Mouse (Mus musculus): Measurements from ENCODE around the gene Sp2. TPM values are rescaled to one million over a fixed set of nuclear protein-coding genes. Genes with fewer than 3 reads are reported as not detected.
A peak's percentile ranks its signal among the peaks of the same experiment; 100 is the strongest.

The Sp2 gene
- polyA plus RNA-seq, 1 experiment from 2014 or later = 17.3 TPM

- H3K9ac ChIP-seq = no peak overlapping the region
- H3K4me3 ChIP-seq = no peak overlapping the region
- no peaks in the 10 kb centered on the region for H3K36me3 ChIP-seq
- H3K27me3 ChIP-seq = peaks cover 28% of the 10 kb centered on the region
- ATAC-seq (ENCODE audit: insufficient number of reproducible peaks, insufficient read depth, low FRiP score, low TSS enrichment) = no peak
- H3K4me1 ChIP-seq = peaks cover 27% of the 10 kb centered on the region
- H3K27ac ChIP-seq = peak overlapping the region; percentile 60; the same call in 1 of the 2 replicates
- H3K9me3 ChIP-seq = no peaks in the 10 kb centered on the region
- no peak overlapping the region for H3K4me2 ChIP-seq (replicated peaks)
- WGBS = 21% methylated on average over 8 of the region's 8 CpGs
Measured at GRCm38 (mm10) chr11:96992722-96993311, 10.1 kb upstream of the Sp2 start.

DNA sequence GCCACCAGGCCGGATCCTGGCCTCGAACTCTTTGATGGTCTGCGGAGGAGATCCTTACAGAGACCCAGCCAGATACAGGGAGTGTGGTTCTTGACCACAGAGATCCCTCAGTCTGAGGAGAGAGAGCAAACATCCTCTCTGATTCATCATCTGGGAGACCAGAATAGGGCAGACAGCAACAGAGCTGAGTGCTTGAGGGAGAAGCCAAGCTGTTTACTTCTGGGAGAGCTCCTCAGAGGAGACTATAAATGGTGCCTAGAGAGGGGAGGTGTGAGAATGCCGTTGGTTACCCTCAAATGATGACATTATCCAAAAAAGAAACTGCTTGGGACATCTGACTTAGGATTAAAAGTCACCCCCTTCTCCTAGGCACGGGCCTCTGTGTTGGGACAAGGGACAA is 8.7 kb upstream of the Sp2 start:
- H3K4me2 ChIP-seq (replicated peaks) = no peak overlapping the region
- H3K9me3 ChIP-seq = no peaks in the 10 kb centered on the region
- ATAC-seq (ENCODE audit: insufficient number of reproducible peaks, insufficient read depth, low FRiP score, low TSS enrichment) = no peak
- no peak overlapping the region for H3K9ac ChIP-seq
- peaks cover 21% of the 10 kb centered on the region for H3K4me1 ChIP-seq
- H3K4me3 ChIP-seq = no peak overlapping the region
- peaks cover 26% of the 10 kb centered on the region for H3K27me3 ChIP-seq
- 75% methylated on average over 5 of the region's 5 CpGs for WGBS
- H3K36me3 ChIP-seq = no peaks in the 10 kb centered on the region
- no peak overlapping the region for H3K27ac ChIP-seq

DNA sequence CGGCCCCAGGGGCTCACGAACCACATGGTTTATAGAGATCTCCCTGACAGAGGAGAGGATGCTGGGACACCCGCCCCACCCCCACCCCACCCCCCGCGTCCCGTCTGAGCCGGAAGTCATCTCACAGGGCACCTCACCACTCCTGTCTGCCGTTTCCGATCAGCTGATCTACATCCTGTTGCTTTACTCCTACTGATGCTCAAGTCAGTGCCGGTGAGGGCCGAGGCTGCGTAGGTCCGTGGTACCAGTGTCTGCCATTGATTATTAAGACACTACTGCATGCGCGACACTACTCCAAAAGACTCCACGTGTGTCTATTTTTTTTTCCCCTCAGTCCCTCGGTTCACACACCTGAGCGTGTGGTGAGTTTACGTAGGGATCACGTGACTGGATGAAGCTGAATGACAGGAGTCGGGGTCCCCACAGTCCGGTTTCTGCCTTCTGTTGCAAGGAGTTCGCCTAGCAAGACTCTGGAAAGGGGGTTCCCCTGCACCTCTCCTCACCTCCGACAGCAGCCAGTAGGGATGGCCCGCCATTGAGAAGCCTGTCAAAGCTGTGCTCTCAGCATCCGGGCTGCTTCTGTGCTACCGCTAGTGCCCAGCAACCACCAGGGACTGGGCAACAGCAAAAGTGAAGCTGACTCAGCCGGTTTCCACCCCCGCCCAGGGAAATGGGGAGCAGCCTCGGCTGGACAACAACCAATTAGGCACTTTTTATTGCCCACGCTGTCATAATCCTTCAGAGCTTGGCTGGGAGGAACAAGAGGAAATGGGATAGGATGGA is 5.3 kb upstream of the Sp2 start:
- peak overlapping the region; percentile 57 for H3K4me2 ChIP-seq (replicated peaks)
- H3K4me1 ChIP-seq = peaks cover 12% of the 10 kb centered on the region
- H3K36me3 ChIP-seq = no peaks in the 10 kb centered on the region
- H3K27me3 ChIP-seq = peaks cover 34% of the 10 kb centered on the region
- 4% methylated on average over 30 of the region's 31 CpGs for WGBS
- no peaks in the 10 kb centered on the region for H3K9me3 ChIP-seq
- ATAC-seq (ENCODE audit: insufficient number of reproducible peaks, insufficient read depth, low FRiP score, low TSS enrichment) = no peak
- no peak overlapping the region for H3K27ac ChIP-seq
- H3K9ac ChIP-seq = no peak overlapping the region
- H3K4me3 ChIP-seq = peak overlapping the region; percentile 31

- Histone ChIP-seq H3K36me3 (no peaks in the 10 kb centered on the region), H3K4me1 (peaks cover 11% of the 10 kb centered on the region; the same call in 1 of the 2 replicates), H3K27me3 (peaks cover 37% of the 10 kb centered on the region), H3K9ac (no peak overlapping the region), H3K27ac (no peak overlapping the region), H3K4me2 (replicated peaks) (no peak overlapping the region), H3K9me3 (no peaks in the 10 kb centered on the region), H3K4me3 (no peak overlapping the region)
- ATAC-seq (ENCODE audit: insufficient number of reproducible peaks, insufficient read depth, low FRiP score, low TSS enrichment) = no peak
- 42% methylated on average over 3 of the region's 3 CpGs for WGBS
Measured at GRCm38 (mm10) chr11:96986463-96986862, 3.7 kb upstream of the Sp2 start.

DNA sequence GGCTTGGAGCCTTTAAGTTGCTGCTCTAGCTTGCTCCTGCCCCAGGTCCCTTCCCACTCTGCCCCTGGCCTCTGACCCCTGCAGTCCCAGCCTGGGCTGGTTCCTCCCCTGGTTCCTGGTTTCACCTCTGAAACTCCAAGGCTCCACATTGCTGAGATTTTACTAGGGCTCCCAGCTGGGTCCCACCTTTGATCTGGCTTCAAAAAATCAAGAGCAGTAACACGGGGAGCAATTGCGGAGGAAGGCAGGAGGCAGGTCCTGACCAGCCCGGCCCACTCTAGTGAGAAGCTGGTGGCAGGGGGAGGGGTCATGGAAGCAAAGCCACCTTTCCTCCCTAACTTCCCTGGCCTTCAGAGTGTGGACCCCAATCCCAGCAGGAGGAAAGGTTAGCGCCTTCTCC is 2.1 kb upstream of the Sp2 start:
- Histone ChIP-seq H3K9me3 (no peaks in the 10 kb centered on the region), H3K27me3 (peaks cover 40% of the 10 kb centered on the region), H3K36me3 (no peaks in the 10 kb centered on the region), H3K4me1 (peaks cover 11% of the 10 kb centered on the region; the same call in 1 of the 2 replicates), H3K9ac (no peak overlapping the region), H3K4me3 (no peak overlapping the region), H3K4me2 (replicated peaks) (no peak overlapping the region), H3K27ac (no peak overlapping the region)
- 26% methylated on average over 4 of the region's 4 CpGs for WGBS
- ATAC-seq (ENCODE audit: insufficient number of reproducible peaks, insufficient read depth, low FRiP score, low TSS enrichment) = no peak

DNA sequence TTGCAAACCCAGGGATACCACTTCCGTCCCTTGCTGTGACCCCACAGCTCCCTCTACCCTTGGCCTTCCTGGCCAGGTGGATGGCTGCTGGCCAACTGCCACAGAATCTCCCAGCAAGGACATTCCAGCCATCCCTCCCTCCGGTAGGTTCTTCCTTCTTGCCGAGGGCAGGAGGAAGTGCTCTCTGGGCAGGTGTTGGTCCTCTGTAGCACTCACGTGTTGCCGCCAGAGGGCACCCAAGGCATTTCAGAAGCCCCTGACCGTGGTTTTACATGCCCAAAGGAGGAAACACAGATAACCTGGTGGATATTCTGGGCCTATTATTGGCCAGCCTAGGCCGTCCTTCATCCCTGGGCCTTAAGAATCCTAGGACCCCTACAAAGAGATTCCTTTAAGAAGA is 404 bp downstream of the Sp2 start:
- peaks cover 8% of the 10 kb centered on the region for H3K4me1 ChIP-seq
- no peak for ATAC-seq (ENCODE audit: insufficient number of reproducible peaks, insufficient read depth, low FRiP score, low TSS enrichment)
- H3K9ac ChIP-seq = peak overlapping the region; percentile 22; the same call in 1 of the 2 replicates
- WGBS = 2% methylated on average over 7 of the region's 7 CpGs
- H3K36me3 ChIP-seq = no peaks in the 10 kb centered on the region
- H3K27me3 ChIP-seq = peaks cover 36% of the 10 kb centered on the region
- H3K27ac ChIP-seq = no peak overlapping the region
- H3K4me2 ChIP-seq (replicated peaks) = 0 out of 2 replicates have a peak overlapping the region, but pooled peaks have one; percentile 21
- no peaks in the 10 kb centered on the region for H3K9me3 ChIP-seq
- no peak overlapping the region for H3K4me3 ChIP-seq

DNA sequence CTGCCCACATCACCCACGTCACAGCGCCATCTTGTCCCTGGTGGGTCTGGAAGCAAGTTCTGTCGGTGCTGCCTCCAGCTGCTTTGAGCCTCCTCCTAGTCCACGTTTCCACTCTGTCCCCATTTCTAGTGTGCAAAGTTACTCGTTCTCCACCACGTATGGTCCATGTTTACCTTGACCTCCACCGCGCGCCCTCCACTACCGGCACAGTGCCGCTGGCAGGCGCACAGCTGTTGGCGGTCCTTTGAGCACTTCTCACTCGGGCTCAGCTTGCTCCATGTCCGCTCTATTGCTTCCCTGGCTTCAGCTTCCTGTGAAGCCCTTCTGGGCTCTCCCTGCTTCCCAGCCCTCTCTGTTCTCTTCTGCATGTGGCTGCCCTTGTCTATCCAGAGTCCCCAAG is 1.3 kb downstream of the Sp2 start:
- Histone ChIP-seq H3K27ac (no peak overlapping the region), H3K27me3 (peaks cover 27% of the 10 kb centered on the region), H3K36me3 (no peaks in the 10 kb centered on the region), H3K9ac (no peak overlapping the region), H3K9me3 (no peaks in the 10 kb centered on the region), H3K4me2 (replicated peaks) (no peak overlapping the region), H3K4me1 (peaks cover 10% of the 10 kb centered on the region), H3K4me3 (no peak overlapping the region)
- ATAC-seq (ENCODE audit: insufficient number of reproducible peaks, insufficient read depth, low FRiP score, low TSS enrichment) = no peak
- 68% methylated on average over 15 of the region's 15 CpGs for whole genome bisulfite sequencing

- Histone ChIP-seq H3K9me3 (no peaks in the 10 kb centered on the region), H3K36me3 (no peaks in the 10 kb centered on the region), H3K4me1 (peaks cover 18% of the 10 kb centered on the region), H3K9ac (no peak overlapping the region), H3K4me2 (replicated peaks) (no peak overlapping the region), H3K27ac (no peak overlapping the region), H3K27me3 (peaks cover 15% of the 10 kb centered on the region), H3K4me3 (no peak overlapping the region)
- 72% methylated on average over 5 of the region's 5 CpGs for WGBS
- ATAC-seq (ENCODE audit: insufficient number of reproducible peaks, insufficient read depth, low FRiP score, low TSS enrichment) = no peak
Measured at GRCm38 (mm10) chr11:96980021-96980420, 2.7 kb downstream of the Sp2 start.

- H3K9ac ChIP-seq = no peak overlapping the region
- H3K9me3 ChIP-seq = no peaks in the 10 kb centered on the region
- no peak overlapping the region for H3K4me3 ChIP-seq
- H3K4me2 ChIP-seq (replicated peaks) = no peak overlapping the region
- H3K27me3 ChIP-seq = peaks cover 9% of the 10 kb centered on the region; the same call in 1 of the 2 replicates
- H3K4me1 ChIP-seq = peaks cover 18% of the 10 kb centered on the region
- H3K36me3 ChIP-seq = no peaks in the 10 kb centered on the region
- H3K27ac ChIP-seq = no peak overlapping the region
- no peak for ATAC-seq (ENCODE audit: insufficient number of reproducible peaks, insufficient read depth, low FRiP score, low TSS enrichment)
- 84% methylated on average over 7 of the region's 7 CpGs for WGBS
Measured at GRCm38 (mm10) chr11:96979329-96979728, 3.4 kb downstream of the Sp2 start.

DNA sequence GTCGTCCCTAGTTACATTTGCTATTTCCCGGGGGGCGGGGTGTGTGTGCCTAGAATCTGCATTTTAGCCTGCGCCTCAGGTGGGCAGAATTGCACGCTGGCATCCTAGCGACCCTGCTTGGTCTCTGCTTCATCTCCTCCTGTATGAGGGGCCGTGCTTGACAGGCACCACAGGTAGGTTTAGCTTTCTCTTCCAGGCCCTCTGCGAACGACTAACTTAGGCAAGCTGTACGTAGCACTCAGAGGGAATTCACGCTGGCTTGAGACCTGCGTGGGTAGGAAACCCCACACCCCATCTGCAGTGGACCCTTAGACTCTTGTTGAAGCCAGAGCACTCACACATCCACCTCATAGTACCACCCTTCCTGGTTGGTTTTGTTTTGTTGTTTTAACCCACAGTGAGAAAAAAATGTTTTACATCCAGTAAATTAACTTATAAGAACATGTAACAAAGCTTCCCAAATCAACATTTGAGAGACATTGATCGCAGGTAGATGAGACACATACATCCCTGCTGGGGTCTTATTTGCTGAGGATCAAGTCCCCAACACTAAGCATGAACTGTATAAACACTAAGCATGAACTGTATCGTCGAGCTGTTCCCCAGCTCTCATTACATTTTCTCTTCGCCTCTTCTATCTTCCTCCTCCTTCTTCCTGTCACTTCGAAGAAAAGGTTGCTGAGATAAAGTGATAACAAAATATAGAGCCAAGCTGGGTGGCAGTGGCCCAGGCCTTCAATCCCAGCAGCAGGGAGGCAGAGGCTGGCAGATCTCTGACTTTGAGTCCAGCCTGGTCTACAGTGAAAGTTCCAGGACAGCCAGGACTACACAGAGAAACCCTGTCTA is 4.1 kb downstream of the Sp2 start:
- ATAC-seq (ENCODE audit: insufficient number of reproducible peaks, insufficient read depth, low FRiP score, low TSS enrichment) = no peak
- H3K4me3 ChIP-seq = peak overlapping the region; percentile 85
- H3K4me2 ChIP-seq (replicated peaks) = peak overlapping the region; percentile 72
- H3K27me3 ChIP-seq = peaks cover 6% of the 10 kb centered on the region; the same call in 1 of the 2 replicates
- H3K36me3 ChIP-seq = no peaks in the 10 kb centered on the region
- WGBS = 29% methylated on average over 17 of the region's 17 CpGs
- H3K4me1 ChIP-seq = peaks cover 18% of the 10 kb centered on the region
- no peaks in the 10 kb centered on the region for H3K9me3 ChIP-seq
- peak overlapping the region; percentile 67 for H3K9ac ChIP-seq
- H3K27ac ChIP-seq = peak overlapping the region; percentile 78

- no peaks in the 10 kb centered on the region for H3K36me3 ChIP-seq
- peak overlapping the region; percentile 85 for H3K4me3 ChIP-seq
- peak overlapping the region; percentile 80 for H3K4me2 ChIP-seq (replicated peaks)
- no peaks in the 10 kb centered on the region for H3K9me3 ChIP-seq
- H3K9ac ChIP-seq = peak overlapping the region; percentile 88
- H3K27ac ChIP-seq = peak overlapping the region; percentile 95
- H3K27me3 ChIP-seq = peaks cover 6% of the 10 kb centered on the region; the same call in 1 of the 2 replicates
- peak; percentile 95 for ATAC-seq (ENCODE audit: insufficient number of reproducible peaks, insufficient read depth, low FRiP score, low TSS enrichment)
- WGBS = under 1% methylated on average over 45 of the region's 45 CpGs
- H3K4me1 ChIP-seq = peaks cover 22% of the 10 kb centered on the region
Measured at GRCm38 (mm10) chr11:96977606-96978400, 5.0 kb downstream of the Sp2 start.
